ENCODE assay signal across 12 mouse cellular contexts in genomic region chr2:167344871-167345507, GRCm38 (mm10). TPM values are rescaled to one million over a fixed set of nuclear protein-coding genes. Genes with fewer than 3 reads are reported as not detected.
DNase-seq lines count a peak whose midpoint lies in the region; ATAC-seq and TF ChIP-seq lines count a peak whose summit lies in the region.
"Had no signal": no experiment of that assay in that cellular context is flagged by ENCODE, and none has a peak within 500 bp of the region (broad histone marks: within the 10 kb centered on the region; RNA-seq: fewer than 3 reads in every experiment).

No protein-coding gene starts in this region.

- no peak for ATAC-seq in erythroblast, adult 5-6 weeks (replicated peaks; ENCODE audit: low FRiP score, poor library complexity, severe bottlenecking)
- no peak for ATAC-seq in kidney, postnatal 0 days (replicated peaks; ENCODE audit: low FRiP score, low read depth)
- ATAC-seq in liver, embryonic 14.5 days (ENCODE audit: insufficient read depth), result no peak
- no peak for ATAC-seq in midbrain, embryonic 14.5 days (ENCODE audit: low FRiP score, low TSS enrichment)
- ATAC-seq: forebrain, embryonic 14.5 days; hindbrain, embryonic 16.5 days; midbrain, embryonic 13.5 days had no signal

- no peak overlapping the region; the same call in 1 of the 2 replicates for H3K4me2 ChIP-seq in kidney, postnatal 0 days (ENCODE audit: low read length)
- H3K4me2 ChIP-seq in CH12.LX (ENCODE audit: insufficient read depth, low read depth, poor library complexity, severe bottlenecking), result no peak overlapping the region
- peak overlapping the region; percentile 74 for H3K4me2 ChIP-seq in liver, embryonic 14.5 days (ENCODE audit: low read depth)
- H3K4me2 ChIP-seq in midbrain, embryonic 14.5 days (ENCODE audit: low read length), result no peak overlapping the region
- H3K4me2 ChIP-seq: midbrain, embryonic 13.5 days had no signal

- no peak for DNase-seq in kidney, postnatal 0 days (ENCODE audit: low spot score)
- DNase-seq in kidney, postnatal 36 days, result no peak
- DNase-seq in CH12.LX (ENCODE audit: extremely low read depth) (no peak), MN1 (ENCODE audit: low spot score) (no peak)
- DNase-seq in liver, embryonic 14.5 days (ENCODE audit: low read depth in 3 of 3, low spot score in 3 of 3), result no peak
- DNase-seq in midbrain, embryonic 14.5 days, result no peak

- H3K27me3 ChIP-seq in erythroblast, embryonic 14.5 days (ENCODE audit: control insufficient read depth), result peaks cover 64% of the 10 kb centered on the region
- no peaks in the 10 kb centered on the region for H3K27me3 ChIP-seq in kidney, postnatal 0 days (ENCODE audit: insufficient read depth, low read length)
- H3K27me3 ChIP-seq in CH12.LX (replicated peaks), result no peaks in the 10 kb centered on the region
- peaks cover 33% of the 10 kb centered on the region for H3K27me3 ChIP-seq in liver, embryonic 14.5 days (ENCODE audit: control insufficient read depth, insufficient read depth, low read length)
- no peaks in the 10 kb centered on the region for H3K27me3 ChIP-seq in midbrain, embryonic 14.5 days (ENCODE audit: control insufficient read depth, insufficient read depth, low read length)
- H3K27me3 ChIP-seq: midbrain, embryonic 13.5 days had no signal

- dilution Hi-C loops in CH12.LX (cut with MboI; ENCODE audit: extremely low pct_ligation_motif_present, extremely low pct_unique_long_range_greater_than_20kb, low sequenced_read_pairs), result no loop called here

- no peak for TF ChIP-seq EP300 in CH12.LX (IDR thresholded peaks at IDR 0.05; ENCODE audit: low read length)
- TF ChIP-seq EP300 in liver, embryonic 14.5 days (IDR thresholded peaks at IDR 0.05; ENCODE audit: low read depth), result no peak

- peaks cover 53% of the 10 kb centered on the region for H3K79me2 ChIP-seq in CH12.LX (replicated peaks; ENCODE audit: control insufficient read depth, extremely low read depth, insufficient read depth, poor library complexity, severe bottlenecking)

- H3K9ac ChIP-seq in kidney, postnatal 0 days (ENCODE audit: low read depth, low read length), result no peak overlapping the region
- H3K9ac ChIP-seq in CH12.LX (ENCODE audit: insufficient read depth, low read depth), result no peak overlapping the region
- H3K9ac ChIP-seq in liver, embryonic 14.5 days (replicated peaks), result no peak overlapping the region
- no peak overlapping the region for H3K9ac ChIP-seq in midbrain, embryonic 14.5 days (replicated peaks; ENCODE audit: low read length)
- H3K9ac ChIP-seq: midbrain, embryonic 13.5 days had no signal

- 0 out of 2 replicates have a peak overlapping the region, but pooled peaks have one; percentile 15 for H3K27ac ChIP-seq in kidney, postnatal 0 days
- H3K27ac ChIP-seq in CH12.LX (ENCODE audit: insufficient read depth, low read depth), result no peak overlapping the region
- H3K27ac ChIP-seq in liver, embryonic 14.5 days, result no peak overlapping the region
- no peak overlapping the region for H3K27ac ChIP-seq in midbrain, embryonic 14.5 days (replicated peaks; ENCODE audit: low read depth, low read length)
- H3K27ac ChIP-seq: embryonic facial prominence, embryonic 10.5 days; midbrain, embryonic 13.5 days had no signal

- no peak for TF ChIP-seq POLR2A in CH12.LX (IDR thresholded peaks at IDR 0.05; ENCODE audit: low read depth, low read length)

- peak; percentile 60 for TF ChIP-seq CTCF in kidney, postnatal 0 days (IDR thresholded peaks at IDR 0.05; ENCODE audit: low read depth)
- TF ChIP-seq CTCF in CH12.LX (conservative IDR thresholded peaks at IDR 0.05 in 1 of 2, IDR thresholded peaks at IDR 0.05 in 1 of 2; ENCODE audit: low read depth in 2 of 2, low read length in 2 of 2), result peak in 1 of 2 experiments; percentile 64; a peak in 2 of 4 replicates
- TF ChIP-seq CTCF in liver, embryonic 14.5 days (IDR thresholded peaks at IDR 0.05; ENCODE audit: low read depth), result peak; percentile 69

- no peaks in the 10 kb centered on the region; the same call in 1 of the 2 replicates for H3K36me3 ChIP-seq in erythroblast, embryonic 14.5 days (ENCODE audit: control insufficient read depth)
- H3K36me3 ChIP-seq in kidney, postnatal 0 days (ENCODE audit: insufficient read depth, low read length), result no peaks in the 10 kb centered on the region
- H3K36me3 ChIP-seq in CH12.LX (replicated peaks in 1 of 2; ENCODE audit: control insufficient read depth in 1 of 2, insufficient read depth in 1 of 2, low read length in 1 of 2), result peaks cover 0 to 31% of the 10 kb centered on the region in 2 experiments
- no peaks in the 10 kb centered on the region for H3K36me3 ChIP-seq in liver, embryonic 14.5 days (replicated peaks; ENCODE audit: control insufficient read depth, insufficient read depth, low read depth)
- H3K36me3 ChIP-seq in midbrain, embryonic 14.5 days (ENCODE audit: control insufficient read depth, insufficient read depth, low read length), result no peaks in the 10 kb centered on the region
- H3K36me3 ChIP-seq: embryonic facial prominence, embryonic 10.5 days; midbrain, embryonic 13.5 days had no signal

- H3K9me3 ChIP-seq in erythroblast, embryonic 14.5 days (ENCODE audit: control insufficient read depth, low read length), result peaks cover 12% of the 10 kb centered on the region
- no peaks in the 10 kb centered on the region for H3K9me3 ChIP-seq in kidney, postnatal 0 days (replicated peaks; ENCODE audit: low read length)
- no peaks in the 10 kb centered on the region for H3K9me3 ChIP-seq in CH12.LX (replicated peaks; ENCODE audit: low read length)
- no peaks in the 10 kb centered on the region for H3K9me3 ChIP-seq in liver, embryonic 14.5 days (ENCODE audit: control insufficient read depth, low read length)
- no peaks in the 10 kb centered on the region for H3K9me3 ChIP-seq in midbrain, embryonic 14.5 days (ENCODE audit: control insufficient read depth, low read length)
- H3K9me3 ChIP-seq: embryonic facial prominence, embryonic 10.5 days; midbrain, embryonic 13.5 days had no signal

- H3K4me3 ChIP-seq in erythroblast, embryonic 14.5 days (replicated peaks), result peak overlapping the region; percentile 52
- no peak overlapping the region for H3K4me3 ChIP-seq in kidney, postnatal 0 days (replicated peaks; ENCODE audit: low read depth, low read length)
- H3K4me3 ChIP-seq in CH12.LX (replicated peaks in 1 of 3; ENCODE audit: low read depth in 2 of 3, low read length in 2 of 3, poor library complexity in 1 of 3), result no peak overlapping the region
- no peak overlapping the region; a peak in 1 of 4 replicates for H3K4me3 ChIP-seq in liver, embryonic 14.5 days (ENCODE audit: insufficient read depth in 1 of 2, low read depth in 2 of 2, low read length in 2 of 2)
- H3K4me3 ChIP-seq in midbrain, embryonic 14.5 days (replicated peaks; ENCODE audit: low read depth, low read length), result no peak overlapping the region
- H3K4me3 ChIP-seq: embryonic facial prominence, embryonic 10.5 days; midbrain, embryonic 13.5 days had no signal

- H3K4me1 ChIP-seq in erythroblast, embryonic 14.5 days (ENCODE audit: control insufficient read depth), result peaks cover 90% of the 10 kb centered on the region
- peaks cover 12% of the 10 kb centered on the region; the same call in 1 of the 2 replicates for H3K4me1 ChIP-seq in kidney, postnatal 0 days (replicated peaks; ENCODE audit: insufficient read depth, low read length)
- H3K4me1 ChIP-seq in CH12.LX (ENCODE audit: control insufficient read depth in 1 of 2, insufficient read depth in 2 of 2), result peaks cover 14 to 71% of the 10 kb centered on the region in 2 experiments
- H3K4me1 ChIP-seq in liver, embryonic 14.5 days (replicated peaks; ENCODE audit: control insufficient read depth in 2 of 2, insufficient read depth in 2 of 2, low read length in 1 of 2), result peaks cover 40 to 63% of the 10 kb centered on the region in 2 experiments
- peaks cover 17% of the 10 kb centered on the region for H3K4me1 ChIP-seq in midbrain, embryonic 14.5 days (ENCODE audit: control insufficient read depth, insufficient read depth, low read length)

- 33% methylated on average over 5 of the region's 5 CpGs for WGBS in kidney, postnatal 0 days
- 14% methylated on average over 5 of the region's 5 CpGs for WGBS in liver, embryonic 14.5 days (ENCODE audit: insufficient replicate concordance)
- 88% methylated on average over 5 of the region's 5 CpGs for WGBS in midbrain, embryonic 14.5 days

- TF ChIP-seq RAD21 in CH12.LX (IDR thresholded peaks at IDR 0.05; ENCODE audit: low read depth, low read length), result peak; percentile 34

- in situ Hi-C loops in CH12.LX (cut with MboI; ENCODE audit: low pct_ligation_motif_present, low pct_unique_long_range_greater_than_20kb, low sequenced_read_pairs), result no loop called here

TF ChIP-seq in CH12.LX, 34 proteins besides CTCF, POLR2A, EP300 and RAD21:
- TF ChIP-seq SMC3 (IDR thresholded peaks at IDR 0.05; ENCODE audit: low read depth, low read length) (peak; percentile 55), MAX (IDR thresholded peaks at IDR 0.05; ENCODE audit: low read length) (0 out of 2 replicates have a peak, but pooled peaks have one; percentile 11), MAZ (IDR thresholded peaks at IDR 0.05; ENCODE audit: low read depth, low read length) (no peak), SIN3A (IDR thresholded peaks at IDR 0.05; ENCODE audit: low read length) (0 out of 2 replicates have a peak, but pooled peaks have one; percentile 34), IRF4 (IDR thresholded peaks at IDR 0.05; ENCODE audit: low read depth, low read length) (no peak)

RNA-seq across cellular contexts. Expression of gene B4galt5, which starts 4.0 kb away (rescaled TPM):
- polyA plus RNA-seq in erythroblast, embryonic 14.5 days (2012), result 0.15 and 0.28 TPM in 2 replicates
- total RNA-seq in erythroblast, adult 5-6 weeks (2015; ENCODE audit: low replicate concordance), result 12.1 and 17.9 TPM in 2 replicates
- 4.8 and 9.8 TPM in 2 replicates for total RNA-seq in erythroblast, adult 5-6 weeks (2017; ENCODE audit: low replicate concordance)
- polyA plus RNA-seq in kidney, postnatal 0 days (2015; fragmentation: Nextera tagmentation; extraction: Ambion mirVana), result 19.5 and 22.6 TPM in 2 replicates
- total RNA-seq in CH12.LX (2012; rRNA removed) (12.5 and 14.4 TPM in 2 replicates), CH12.LX (2014; rRNA removed) (12.0 and 13.5 TPM in 2 replicates)
- 17.6 and 22.4 TPM in 2 replicates for polyA plus RNA-seq in CH12.LX (2012; ENCODE audit: insufficient read length, low read depth)
- 2.3 TPM in 2 replicates for polyA plus RNA-seq in liver, embryonic 14.5 days (2012; rRNA removed)
- polyA plus RNA-seq in liver, embryonic 14.5 days (2014; fragmentation: Nextera tagmentation; extraction: Ambion mirVana), result 2.3 and 2.7 TPM in 2 replicates
- polyA plus RNA-seq in midbrain, embryonic 14.5 days (2014; fragmentation: Nextera tagmentation; extraction: Ambion mirVana), result 16.2 and 20.4 TPM in 2 replicates
